Mouse (Mus musculus) cortical plate, adult 2 months (tissue): ENCODE results near the gene Eif2b5.

Source experiments
- CTCF ChIP-seq: fragments of 200-500 bp; IDR thresholded peaks from 2 replicates; pipeline ENCODE4 v1.5.1; 2011; ENCODE audit warnings: mild to moderate bottlenecking, control low read depth, low read length; ENCODE audit not compliant: insufficient read depth; ENCODE audit errors: extremely low read depth
- POLR2A ChIP-seq: fragments of 200-500 bp; IDR thresholded peaks from 2 replicates; pipeline ENCODE4 v1.6.1; 2011; ENCODE audit warnings: mild to moderate bottlenecking, low read length, control low read depth; ENCODE audit not compliant: insufficient read depth; ENCODE audit errors: extremely low read depth

DNA sequence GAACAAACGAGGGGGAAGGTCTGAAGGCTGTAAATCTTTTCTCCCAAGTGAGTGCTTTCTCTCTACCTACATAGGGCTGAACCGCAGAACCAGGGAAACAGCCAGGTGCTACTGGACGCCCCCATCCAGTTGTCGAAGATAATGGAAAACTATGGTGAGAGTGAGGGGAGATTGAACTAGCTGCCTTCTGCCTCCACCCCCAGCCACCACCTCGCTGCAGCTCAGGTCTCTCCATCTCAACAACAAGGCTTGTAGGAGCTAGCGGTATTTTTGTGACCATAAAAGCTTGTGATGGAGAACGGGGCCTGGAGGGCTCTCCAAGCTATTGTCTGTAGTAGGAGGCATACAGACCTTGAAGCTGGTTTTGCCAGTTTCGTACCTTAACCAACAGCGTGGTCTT, 50.5 kb downstream of the Eif2b5 start:
- no peak for TF ChIP-seq CTCF
- TF ChIP-seq POLR2A = no peak
